Mouse (Mus musculus) heart, embryonic 11.5 days (tissue): ENCODE data around the gene Tapt1. TPM values are rescaled to one million over a fixed set of nuclear protein-coding genes. Genes with fewer than 3 reads are reported as not detected.

Source experiments
- ATAC-seq: fragments of 200-750 bp; cut with Nextera tagmentation; replicated peaks from 2 replicates; pipeline ENCODE4 v1.8.0; 2017; ENCODE audit warnings: moderate library complexity; ENCODE audit not compliant: insufficient number of reproducible peaks, low FRiP score, low TSS enrichment
- H3K27ac ChIP-seq: fragments of 300-500 bp; sonication (generic); 2 replicates; pipeline ENCODE4 v1.5.1; 2014; ENCODE audit warnings: mild to moderate bottlenecking, low read depth, low read length
- H3K27me3 ChIP-seq: fragments of 300-500 bp; sonication (generic); 2 replicates; pipeline ENCODE4 v1.6.1; 2014; ENCODE audit warnings: mild to moderate bottlenecking, low read length, mixed read lengths; ENCODE audit not compliant: control insufficient read depth, insufficient read depth
- H3K36me3 ChIP-seq: fragments of 300-500 bp; sonication (generic); 2 replicates; pipeline ENCODE4 v1.6.1; 2014; ENCODE audit warnings: mild to moderate bottlenecking, low read length, moderate library complexity, mixed read lengths; ENCODE audit not compliant: control insufficient read depth, insufficient read depth
- H3K4me1 ChIP-seq: fragments of 300-500 bp; sonication (generic); 2 replicates; pipeline ENCODE4 v1.6.1; 2014; ENCODE audit warnings: low read length; ENCODE audit not compliant: control insufficient read depth, insufficient read depth
- H3K4me2 ChIP-seq: fragments of 300-500 bp; sonication (generic); 2 replicates; pipeline ENCODE4 v1.6.1; 2014; ENCODE audit warnings: mild to moderate bottlenecking, moderate library complexity
- H3K4me3 ChIP-seq: fragments of 300-500 bp; sonication (generic); 2 replicates; pipeline ENCODE4 v1.5.1; 2014; ENCODE audit warnings: low read depth, low read length
- H3K9ac ChIP-seq: fragments of 300-500 bp; sonication (generic); 2 replicates; pipeline ENCODE4 v1.6.1; 2014; ENCODE audit warnings: mild to moderate bottlenecking, low read depth, low read length, moderate library complexity
- H3K9me3 ChIP-seq: fragments of 300-500 bp; sonication (generic); replicated peaks from 2 replicates; pipeline ENCODE4 v1.6.1; 2016; ENCODE audit warnings: low read length; ENCODE audit not compliant: control insufficient read depth
- WGBS: fragments of 180-500 bp; shearing (Covaris S2); extraction: QIAGEN DNeasy Blood & Tissue Kit; methylation state at CpG from one replicate; pipeline ENCODE4 v1.1.7; 2014; ENCODE audit not compliant: insufficient replicate concordance; 5-methylcytosine and 5-hydroxymethylcytosine counted together
- polyA plus RNA-seq: library from polyadenylated mRNA; unstranded; fragments of >200 nt; fragmentation: Nextera tagmentation; extraction: Ambion mirVana; gene quantifications from 2 replicates; pipeline ENCODE4 v1.2.1, GENCODE M21; 2014

Gene Tapt1
- polyA plus RNA-seq, 1 experiment from 2014 or later = 23.8 TPM

DNA sequence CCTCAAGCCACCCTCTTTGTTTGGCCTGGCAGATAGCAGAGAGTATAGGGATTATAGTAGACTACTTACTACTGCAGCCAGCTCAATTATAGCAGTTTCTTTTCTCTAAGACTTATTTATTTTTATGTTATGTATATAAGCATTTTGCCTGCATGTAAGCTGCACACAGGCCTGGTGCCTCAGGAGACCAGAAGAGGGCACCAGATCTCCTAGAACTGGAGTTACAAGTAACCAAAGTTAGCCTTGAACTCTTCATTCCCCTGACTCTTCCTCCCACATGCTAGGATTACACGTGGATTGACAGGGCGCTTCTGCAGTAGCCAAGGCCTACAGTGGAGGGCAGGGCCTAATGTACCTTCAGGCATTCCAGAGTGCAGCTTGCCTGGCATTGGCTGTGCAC lies 60.6 kb downstream of the Tapt1 start:
- no peak for ATAC-seq
- 49% methylated on average over 2 of the region's 2 CpGs for WGBS
- H3K9me3 ChIP-seq = no peaks in the 10 kb centered on the region

DNA sequence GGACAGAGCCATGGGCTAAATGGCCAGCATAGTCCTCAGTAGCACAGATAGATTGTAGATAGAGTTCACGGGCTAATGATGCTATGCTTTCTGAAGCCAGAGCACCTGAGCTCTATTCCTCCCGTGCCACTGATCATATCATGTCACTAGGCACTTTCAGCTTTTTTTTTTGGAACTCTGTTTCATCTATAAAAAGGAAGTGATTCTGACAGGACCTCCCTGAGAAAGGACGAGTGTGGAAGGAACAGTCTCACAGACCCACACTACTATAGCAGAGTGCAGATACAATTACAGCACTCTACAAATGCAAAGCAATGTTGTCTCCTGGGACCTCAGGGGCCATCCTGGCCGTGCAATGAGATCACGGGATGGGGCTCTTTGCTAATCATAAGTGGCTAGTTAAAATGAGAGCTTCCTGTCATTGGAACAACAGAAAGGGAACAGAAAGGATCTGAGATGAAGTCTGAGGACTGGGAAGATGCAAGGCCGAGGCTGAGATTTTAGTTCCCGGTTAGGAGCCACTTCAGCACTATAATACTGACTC lies 62.1 kb downstream of the Tapt1 start:
- WGBS = 38% methylated on average over 7 of the region's 7 CpGs
- H3K4me1 ChIP-seq = no peaks in the 10 kb centered on the region
- ATAC-seq = no peak

More for the DNA sequence above, 60.6 kb downstream of the Tapt1 start:
- Histone ChIP-seq H3K4me2 (no peak overlapping the region), H3K27me3 (no peaks in the 10 kb centered on the region), H3K4me3 (no peak overlapping the region), H3K27ac (no peak overlapping the region), H3K4me1 (no peaks in the 10 kb centered on the region), H3K9ac (no peak overlapping the region), H3K36me3 (no peaks in the 10 kb centered on the region)

DNA sequence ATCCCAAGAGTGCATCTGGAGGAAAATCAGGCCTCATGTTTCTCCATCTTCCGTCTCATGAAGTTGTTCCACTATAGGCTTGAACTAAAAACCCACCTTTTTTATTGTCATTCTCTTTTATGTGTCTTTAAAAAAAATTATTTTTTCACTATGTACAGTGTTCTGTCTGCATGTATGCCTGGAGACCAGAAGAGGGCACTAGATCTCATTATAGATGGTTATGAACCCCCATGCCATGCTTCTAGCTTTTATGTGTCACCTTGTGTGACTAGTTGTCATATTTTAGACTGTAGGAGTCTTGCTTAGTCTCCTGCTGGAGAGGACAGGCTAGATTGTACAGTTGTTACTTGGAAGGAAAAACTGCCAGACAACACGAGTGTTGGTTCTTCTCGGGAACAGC lies 63.1 kb downstream of the Tapt1 start:
- no peaks in the 10 kb centered on the region for H3K9me3 ChIP-seq
- no peaks in the 10 kb centered on the region for H3K27me3 ChIP-seq
- no peak overlapping the region for H3K9ac ChIP-seq
- H3K4me3 ChIP-seq = no peak overlapping the region
- ATAC-seq = no peak
- no peaks in the 10 kb centered on the region for H3K36me3 ChIP-seq
- no peaks in the 10 kb centered on the region for H3K4me1 ChIP-seq
- H3K27ac ChIP-seq = no peak overlapping the region
- WGBS = 91% methylated on average over 3 of the region's 3 CpGs
- no peak overlapping the region for H3K4me2 ChIP-seq

More for the DNA sequence above, 62.1 kb downstream of the Tapt1 start:
- H3K36me3 ChIP-seq = no peaks in the 10 kb centered on the region
- H3K4me3 ChIP-seq = no peak overlapping the region
- no peak overlapping the region for H3K27ac ChIP-seq
- no peaks in the 10 kb centered on the region for H3K27me3 ChIP-seq
- no peak overlapping the region for H3K4me2 ChIP-seq
- H3K9ac ChIP-seq = no peak overlapping the region
- H3K9me3 ChIP-seq = no peaks in the 10 kb centered on the region

DNA sequence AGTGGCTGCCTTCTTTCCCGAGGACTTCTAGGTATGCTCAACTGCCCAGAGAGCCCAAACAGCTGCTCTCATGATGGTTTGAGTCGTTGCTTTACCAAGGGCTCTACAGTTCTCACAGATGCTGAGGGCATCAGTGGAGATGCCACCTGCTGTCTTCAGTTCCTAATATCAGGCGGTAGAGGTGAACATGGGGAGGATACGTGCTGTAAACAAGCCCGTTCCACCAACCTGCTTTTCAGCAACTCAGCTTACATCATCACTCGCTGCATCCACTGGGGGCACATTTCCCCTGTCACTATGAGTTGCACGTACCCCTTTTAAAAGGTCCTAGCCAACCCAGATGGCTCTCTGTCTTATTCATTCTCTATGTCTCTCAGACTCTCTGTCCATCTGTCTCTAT lies 63.6 kb downstream of the Tapt1 start:
- H3K9ac ChIP-seq = no peak overlapping the region
- no peaks in the 10 kb centered on the region for H3K36me3 ChIP-seq
- no peaks in the 10 kb centered on the region for H3K9me3 ChIP-seq
- no peaks in the 10 kb centered on the region for H3K27me3 ChIP-seq
- H3K27ac ChIP-seq = no peak overlapping the region
- 79% methylated on average over 7 of the region's 7 CpGs for WGBS
- no peak overlapping the region for H3K4me3 ChIP-seq
- no peak for ATAC-seq
- no peak overlapping the region for H3K4me2 ChIP-seq
- H3K4me1 ChIP-seq = no peaks in the 10 kb centered on the region

DNA sequence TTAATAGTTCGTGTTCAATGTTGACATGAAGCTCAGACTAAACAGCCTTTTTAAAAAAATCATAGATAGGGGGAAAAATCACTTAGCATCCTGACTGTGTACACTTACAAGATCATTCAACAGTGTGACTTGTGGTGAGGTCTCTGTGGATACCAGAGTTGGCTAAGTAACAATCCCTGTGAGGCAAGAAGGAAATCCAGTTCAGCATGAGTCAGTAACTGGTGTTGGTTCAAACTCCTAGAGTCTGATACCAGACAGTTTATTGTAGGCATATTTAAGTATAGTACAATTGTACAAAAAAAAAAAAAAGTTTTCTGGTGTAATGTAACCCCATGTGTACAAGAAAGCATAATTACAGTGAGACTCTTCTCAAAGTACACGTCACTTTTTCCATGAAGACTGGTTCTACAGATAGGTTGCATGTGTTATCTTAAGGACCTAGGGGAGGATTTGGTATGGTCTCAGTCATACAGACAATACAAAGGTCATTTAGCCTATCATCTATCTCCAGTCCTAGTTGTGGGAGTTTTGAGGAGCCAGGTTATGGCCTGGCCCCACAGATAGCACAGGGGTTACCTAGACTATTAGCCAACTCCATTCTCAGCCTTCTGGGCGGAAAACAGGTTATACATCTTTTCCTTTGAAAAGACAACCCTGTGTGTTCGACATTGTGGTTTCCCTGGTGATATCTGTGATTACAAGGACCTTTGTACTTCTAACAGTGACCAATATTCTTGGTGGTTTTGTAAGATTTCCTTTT lies 66.6 kb downstream of the Tapt1 start:
- Histone ChIP-seq H3K9ac (no peak overlapping the region), H3K27me3 (no peaks in the 10 kb centered on the region), H3K9me3 (no peaks in the 10 kb centered on the region), H3K36me3 (no peaks in the 10 kb centered on the region), H3K4me2 (no peak overlapping the region), H3K27ac (no peak overlapping the region), H3K4me1 (no peaks in the 10 kb centered on the region), H3K4me3 (no peak overlapping the region)
- WGBS = 61% methylated on average over 4 of the region's 4 CpGs
- no peak for ATAC-seq

DNA sequence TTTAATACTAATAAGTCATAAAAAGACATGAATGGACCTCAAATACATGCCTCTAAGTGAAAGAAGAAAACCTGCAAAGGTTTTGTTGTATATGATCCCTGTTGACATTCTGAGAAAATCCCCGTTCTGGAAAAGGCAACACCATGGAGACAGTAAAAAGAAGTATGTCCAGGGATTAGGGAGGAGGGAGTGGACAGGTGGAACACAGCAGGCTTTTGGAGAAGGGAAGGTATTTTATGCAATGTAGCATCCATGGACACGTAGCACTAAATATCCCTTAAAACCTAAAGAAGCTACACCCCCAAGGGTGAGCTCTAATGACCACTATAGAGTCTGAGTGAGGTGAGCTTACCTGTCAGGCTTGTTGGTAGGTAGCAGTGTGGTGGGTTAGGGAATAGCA lies 67.2 kb downstream of the Tapt1 start:
- no peak for ATAC-seq
- H3K9me3 ChIP-seq = no peaks in the 10 kb centered on the region
- H3K27ac ChIP-seq = no peak overlapping the region
- no peaks in the 10 kb centered on the region for H3K27me3 ChIP-seq
- H3K4me2 ChIP-seq = no peak overlapping the region
- H3K4me3 ChIP-seq = no peak overlapping the region
- no peak overlapping the region for H3K9ac ChIP-seq
- WGBS = 83% methylated on average over 2 of the region's 2 CpGs
- no peaks in the 10 kb centered on the region for H3K4me1 ChIP-seq
- H3K36me3 ChIP-seq = no peaks in the 10 kb centered on the region

DNA sequence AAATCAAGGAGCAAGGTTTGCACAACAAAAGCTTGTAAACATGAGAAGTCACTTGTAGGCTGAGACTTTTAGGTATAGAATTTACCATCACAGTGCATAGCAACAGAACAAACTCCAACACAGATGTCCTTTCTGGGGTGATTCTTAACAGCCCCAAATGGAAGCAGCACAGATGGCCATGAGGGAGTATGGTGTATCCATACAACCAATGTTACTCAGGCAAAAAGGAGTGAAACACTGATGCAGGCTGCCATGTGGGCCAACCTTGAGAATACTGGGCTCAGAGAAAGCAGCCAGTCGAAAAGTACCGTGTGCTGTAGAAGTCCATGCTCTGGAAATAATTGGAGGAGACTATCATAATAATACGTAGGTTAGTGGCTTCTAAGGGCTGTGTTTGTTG lies 68.0 kb downstream of the Tapt1 start:
- no peak for ATAC-seq
- no peaks in the 10 kb centered on the region for H3K27me3 ChIP-seq
- no peaks in the 10 kb centered on the region for H3K4me1 ChIP-seq
- H3K36me3 ChIP-seq = no peaks in the 10 kb centered on the region
- H3K9ac ChIP-seq = no peak overlapping the region
- no peak overlapping the region for H3K4me2 ChIP-seq
- 89% methylated on average over 3 of the region's 3 CpGs for WGBS
- no peaks in the 10 kb centered on the region for H3K9me3 ChIP-seq
- no peak overlapping the region for H3K4me3 ChIP-seq
- no peak overlapping the region for H3K27ac ChIP-seq

DNA sequence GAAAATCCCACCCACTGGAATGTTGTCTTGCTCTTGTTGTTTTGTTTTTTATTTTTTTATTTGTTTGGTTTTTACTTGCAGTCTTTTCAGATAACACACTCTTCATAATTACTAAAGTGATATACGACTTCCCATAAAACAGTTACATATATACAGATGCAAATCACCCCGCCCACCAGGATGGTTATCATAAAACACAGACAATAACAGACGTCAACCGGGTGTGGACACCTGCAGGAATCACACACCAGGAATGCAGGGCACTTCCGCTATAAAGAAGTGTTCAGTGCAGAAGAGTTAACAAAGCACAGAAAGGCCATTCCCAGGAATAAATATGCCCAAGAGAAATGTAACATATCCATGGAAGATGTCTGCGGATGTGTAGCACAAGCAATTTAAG lies 68.7 kb downstream of the Tapt1 start:
- Histone ChIP-seq H3K4me1 (no peaks in the 10 kb centered on the region), H3K27me3 (no peaks in the 10 kb centered on the region), H3K36me3 (no peaks in the 10 kb centered on the region), H3K27ac (no peak overlapping the region), H3K9me3 (no peaks in the 10 kb centered on the region), H3K9ac (no peak overlapping the region), H3K4me3 (no peak overlapping the region), H3K4me2 (no peak overlapping the region)
- ATAC-seq = no peak
- 81% methylated on average over 6 of the region's 6 CpGs for WGBS

DNA sequence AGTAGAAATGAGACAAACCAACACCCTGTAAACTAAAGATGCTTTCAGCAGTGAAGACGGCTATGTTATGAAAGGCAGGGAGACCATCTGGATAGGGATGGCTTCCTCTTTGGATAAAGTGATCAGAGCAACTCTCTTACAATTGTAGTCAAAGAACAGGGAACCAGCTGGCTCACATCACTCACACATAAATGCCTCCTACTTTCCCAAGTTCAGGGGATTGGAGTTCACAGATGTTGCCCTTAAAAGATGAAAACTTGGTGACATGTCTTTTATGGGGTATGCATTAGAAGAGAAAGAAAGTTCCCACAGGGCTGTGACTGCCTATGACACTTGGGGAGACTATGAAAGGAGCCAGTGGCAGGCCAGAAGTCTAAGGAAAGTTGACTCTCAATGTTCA lies 73.4 kb downstream of the Tapt1 start:
- Histone ChIP-seq H3K4me1 (no peaks in the 10 kb centered on the region), H3K36me3 (no peaks in the 10 kb centered on the region), H3K9me3 (no peaks in the 10 kb centered on the region), H3K27me3 (no peaks in the 10 kb centered on the region), H3K4me3 (no peak overlapping the region), H3K27ac (no peak overlapping the region), H3K9ac (no peak overlapping the region), H3K4me2 (no peak overlapping the region)
- 68% methylated on average over 1 of the region's 1 CpGs for WGBS
- no peak for ATAC-seq
